Mouse (Mus musculus) cerebellum, adult 2 months (tissue): ENCODE results near the gene Mid1.
"Not testable (repeated sequence)": the region's sequence is repeated elsewhere in the genome, so short reads cannot be mapped to it uniquely, and the experiment has no call there.

ENCODE experiments used
- CTCF ChIP-seq: fragments of 200-500 bp; IDR thresholded peaks from 2 replicates; pipeline ENCODE4 v1.5.1; 2011; ENCODE audit warnings: low read depth, mild to moderate bottlenecking, control low read depth, low read length, moderate library complexity, borderline replicate concordance; ENCODE audit not compliant: insufficient read depth
- POLR2A ChIP-seq: fragments of 200-500 bp; IDR thresholded peaks from 2 replicates; pipeline ENCODE4 v1.6.1; 2011; ENCODE audit warnings: low read length, control low read depth, borderline replicate concordance; ENCODE audit not compliant: insufficient read depth

GRCm38 (mm10) chrX:169980203-169980556, 295.2 kb downstream of the Mid1 start:
- TF ChIP-seq POLR2A, CTCF: not testable (repeated sequence)
